Mouse (Mus musculus) fat pad, adult 2 months (tissue): Measurements from ENCODE around the gene Snap29.

Source experiments
- DNase-seq: peaks from one replicate; pipeline ENCODE4 v3.0.0-alpha.2; 2011; ENCODE audit warnings: low read depth, low spot score; ENCODE audit errors: extremely low read depth

Gene Snap29

DNA sequence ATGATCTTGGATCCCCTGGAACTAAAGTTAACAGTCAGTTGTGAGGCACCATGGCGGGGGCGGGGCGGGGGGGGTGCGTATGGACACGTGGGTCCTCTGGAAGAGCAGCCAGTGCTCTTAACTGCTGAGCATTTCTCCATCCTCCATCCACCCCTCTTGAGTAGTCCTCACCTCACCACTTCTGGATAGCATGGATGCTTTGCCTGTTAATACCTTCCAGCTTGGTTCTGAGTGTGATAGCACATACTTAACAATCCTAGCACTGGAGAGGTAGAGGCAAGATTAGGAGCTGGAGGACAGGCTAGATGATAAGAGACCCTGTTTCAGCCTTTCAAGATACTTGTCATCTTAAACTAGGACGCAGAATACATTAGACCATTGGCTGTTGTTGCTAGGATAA is 66.7 kb downstream of the Snap29 start:
- DNase-seq = no peak

DNA sequence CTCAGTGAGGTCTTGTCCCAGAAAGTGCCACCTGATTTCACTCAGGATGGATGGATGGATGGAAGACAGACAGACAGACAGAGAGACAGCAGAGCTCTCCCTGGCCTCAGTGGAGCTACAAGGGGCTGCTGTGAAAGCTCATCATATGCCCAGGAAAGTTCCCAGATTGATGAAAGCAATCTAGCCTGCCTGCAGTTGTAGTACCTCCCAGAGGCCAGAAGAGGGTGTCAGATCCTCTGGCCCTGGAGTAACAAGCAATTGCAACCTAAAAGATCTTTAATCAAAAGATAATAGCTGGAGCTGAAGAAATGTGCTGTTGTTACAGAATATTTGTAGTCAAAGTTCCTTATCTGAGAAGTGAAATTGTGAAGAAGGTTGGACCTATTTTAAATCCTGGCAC is 68.3 kb downstream of the Snap29 start:
- no peak for DNase-seq

DNA sequence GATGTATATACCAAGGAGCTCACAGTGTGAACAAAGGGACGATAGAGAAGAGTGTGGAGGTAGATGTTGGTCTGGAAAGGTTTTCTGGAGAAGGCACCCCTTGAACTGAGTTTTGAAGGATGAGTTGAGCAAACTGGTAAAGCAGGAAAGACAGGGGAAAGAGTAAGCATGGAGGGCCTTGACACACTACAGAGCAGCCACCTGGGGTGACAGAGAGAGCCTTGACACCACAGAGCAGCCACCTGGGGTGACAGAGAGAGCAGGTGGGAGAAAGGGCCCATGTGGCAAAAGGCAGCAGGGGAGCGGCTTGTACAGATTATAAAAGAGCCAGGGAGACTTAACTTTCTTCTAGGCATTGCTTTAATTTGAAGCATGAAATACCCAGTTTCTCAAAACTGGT is 69.0 kb downstream of the Snap29 start:
- DNase-seq = no peak

DNA sequence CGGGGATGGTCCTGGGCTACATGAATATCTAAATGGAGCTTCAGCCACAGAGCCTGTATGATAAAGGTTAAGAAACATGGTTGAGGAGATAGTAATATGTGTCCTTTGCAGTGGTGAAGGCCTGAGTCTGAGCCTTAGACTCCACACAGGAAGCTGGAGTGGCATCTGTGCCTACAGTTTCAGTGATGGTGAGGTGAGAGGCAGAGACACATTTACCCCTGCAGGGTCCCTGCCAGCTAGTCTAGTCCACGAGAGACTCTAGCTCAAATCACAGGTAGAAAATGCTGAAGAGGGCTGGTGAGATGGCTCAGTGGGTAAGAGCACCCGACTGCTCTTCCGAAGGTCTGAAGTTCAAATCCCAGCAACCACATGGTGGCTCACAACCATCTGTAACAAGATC is 69.5 kb downstream of the Snap29 start:
- DNase-seq = no peak

DNA sequence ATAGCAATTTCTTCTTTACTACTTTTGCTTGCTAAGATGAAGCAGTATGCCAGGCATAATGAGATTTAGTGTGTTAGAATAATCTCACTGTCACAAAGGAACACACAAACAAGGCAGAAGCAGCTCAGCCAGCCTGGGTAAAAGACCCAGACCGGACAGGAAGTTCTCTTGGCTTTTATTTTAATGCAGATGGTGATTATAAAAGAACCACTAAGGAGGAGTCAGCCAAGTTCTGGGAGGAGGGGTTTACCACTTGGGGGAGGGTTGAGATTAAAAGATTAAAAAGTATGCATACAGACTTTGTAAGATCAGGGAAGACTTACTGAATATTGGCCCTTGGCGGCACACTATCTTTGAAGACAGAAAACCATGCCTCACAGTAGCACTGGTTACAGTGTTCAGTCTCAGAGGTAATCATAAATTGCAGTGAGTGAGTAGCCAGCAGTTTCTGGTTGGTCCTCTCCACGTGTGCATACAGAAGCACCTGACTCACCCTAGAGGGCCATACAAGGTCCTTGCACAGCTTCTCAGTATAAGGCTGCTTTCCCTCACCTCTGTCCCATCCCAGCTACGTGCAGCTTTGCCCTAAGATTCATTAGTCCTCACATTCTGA is 72.7 kb downstream of the Snap29 start:
- DNase-seq = no peak
